Mouse (Mus musculus) thymus, adult 2 months (tissue): ENCODE measurements around the gene Dgcr6.

Source experiments
- CTCF ChIP-seq: fragments of 200-500 bp; IDR thresholded peaks from 2 replicates; pipeline ENCODE4 v1.5.1; 2012; ENCODE audit warnings: mild to moderate bottlenecking, control low read depth, low read length, moderate library complexity, borderline replicate concordance; ENCODE audit not compliant: control insufficient read depth, poor library complexity, insufficient read depth; ENCODE audit errors: extremely low read depth
- POLR2A ChIP-seq: fragments of 200-500 bp; IDR thresholded peaks from 2 replicates; pipeline ENCODE4 v1.6.1; 2012; ENCODE audit warnings: mild to moderate bottlenecking, low read length, control low read depth, moderate library complexity; ENCODE audit not compliant: control insufficient read depth, poor library complexity, insufficient read depth; ENCODE audit errors: extremely low read depth

- TF ChIP-seq CTCF: no peak
- TF ChIP-seq POLR2A: no peak
These were observed 63.8 kb downstream of the Dgcr6 start for GRCm38 (mm10) chr16:18116467-18116866.
